Mouse (Mus musculus) urinary bladder, adult 2 months (tissue): ENCODE data around the gene Col18a1. TPM values are rescaled to one million over a fixed set of nuclear protein-coding genes. Genes with fewer than 3 reads are reported as not detected.

Experiments
- DNase-seq: peaks from one replicate; pipeline ENCODE4 v3.0.0; 2022; ENCODE audit warnings: low spot score
- polyA plus RNA-seq: library from polyadenylated mRNA; depleted of rRNA; stranded (reverse); fragments of >200 nt; gene quantifications from 2 replicates; pipeline ENCODE4 v1.2.3, GENCODE M21; 2012

Gene Col18a1
- polyA plus RNA-seq, 1 experiment: 51.8 TPM

DNA sequence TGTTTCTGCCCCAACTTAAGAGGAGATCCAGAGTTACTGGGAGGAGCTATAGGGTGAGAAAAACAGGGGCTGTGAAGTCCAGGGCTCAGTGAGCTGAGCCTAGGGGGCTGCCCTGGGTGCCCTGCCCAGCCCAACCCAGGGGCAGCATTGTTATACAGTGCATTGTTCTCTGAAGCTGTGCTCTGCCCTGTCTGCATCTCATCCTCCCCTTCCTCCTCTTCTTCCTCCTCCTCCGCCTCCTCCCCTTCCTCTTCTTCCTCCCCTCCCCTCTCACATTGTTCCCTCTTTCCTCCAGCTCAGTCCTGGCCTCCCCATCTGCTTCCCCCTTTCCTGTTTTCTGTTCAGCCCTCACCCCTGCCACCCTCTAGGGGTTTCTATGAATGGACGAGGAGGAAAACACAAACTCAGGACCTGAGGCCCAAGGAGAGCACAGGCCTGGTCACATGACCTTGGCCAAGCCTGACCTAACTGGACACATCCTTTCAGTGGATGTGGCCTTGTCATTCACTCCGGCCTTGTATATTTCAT is 16.5 kb upstream of the Col18a1 start:
- no peak for DNase-seq

DNA sequence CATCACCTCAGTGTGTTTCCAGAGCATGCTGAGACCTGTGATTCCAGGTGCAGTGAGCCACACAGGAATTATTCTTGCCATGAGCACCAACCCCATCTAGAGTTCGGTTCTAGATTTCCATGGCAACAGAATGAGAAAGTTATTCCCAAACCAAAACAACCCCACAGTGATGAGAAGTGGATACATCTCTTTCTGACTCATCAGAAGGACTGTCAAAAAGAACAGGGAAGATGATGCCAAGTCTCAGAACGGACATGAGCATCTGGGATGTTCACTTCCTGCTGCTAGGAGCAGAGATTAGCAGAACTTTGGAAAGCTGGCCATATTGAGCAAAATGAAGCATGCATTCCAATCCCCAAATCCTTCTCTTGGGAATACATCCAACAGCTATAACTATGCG is 13.8 kb upstream of the Col18a1 start:
- DNase-seq: no peak

DNA sequence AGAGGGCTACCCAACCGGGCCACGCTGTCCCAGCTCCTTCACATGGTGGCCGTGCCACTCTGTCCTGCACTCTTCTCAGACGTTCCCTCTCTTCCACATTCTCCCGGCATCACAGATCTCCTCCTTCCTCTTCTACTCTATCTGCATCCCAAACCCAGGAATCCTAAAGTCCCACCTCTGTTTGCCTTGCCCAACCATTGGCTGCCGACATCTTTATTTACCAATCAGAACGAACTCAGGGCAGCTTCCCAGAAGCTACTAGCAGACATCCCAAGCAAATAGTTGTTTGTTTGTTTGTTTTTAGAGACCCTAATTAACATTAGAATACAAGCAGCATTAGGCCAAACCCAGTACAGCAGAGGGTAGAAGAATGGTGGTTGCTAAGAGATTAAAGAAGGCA is 12.3 kb upstream of the Col18a1 start:
- no peak for DNase-seq

DNA sequence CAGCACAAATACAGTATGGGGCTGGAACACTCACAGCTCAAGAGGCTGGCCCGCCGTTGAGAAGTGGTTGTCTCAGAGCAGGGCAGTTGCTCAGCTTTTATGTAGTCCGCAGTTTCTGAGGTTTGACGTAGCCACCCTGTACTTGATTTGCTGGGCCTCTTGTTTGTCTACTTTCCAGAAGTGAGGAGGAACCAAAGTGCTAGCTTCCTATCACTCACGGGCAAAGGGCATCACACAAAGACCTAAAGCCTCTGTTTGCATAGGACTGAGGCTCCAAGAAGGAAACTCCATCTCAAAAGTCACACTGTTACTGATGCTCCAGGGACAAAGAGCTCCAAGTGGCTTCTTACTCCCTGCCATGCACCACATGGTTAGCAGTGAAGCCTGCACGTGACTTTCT is 4.1 kb upstream of the Col18a1 start:
- no peak for DNase-seq

GRCm38 (mm10) chr10:77165318-77165945 is 916 bp downstream of the Col18a1 start:
- DNase-seq: no peak

GRCm38 (mm10) chr10:77164437-77165052 is 1.8 kb downstream of the Col18a1 start:
- no peak for DNase-seq

DNA sequence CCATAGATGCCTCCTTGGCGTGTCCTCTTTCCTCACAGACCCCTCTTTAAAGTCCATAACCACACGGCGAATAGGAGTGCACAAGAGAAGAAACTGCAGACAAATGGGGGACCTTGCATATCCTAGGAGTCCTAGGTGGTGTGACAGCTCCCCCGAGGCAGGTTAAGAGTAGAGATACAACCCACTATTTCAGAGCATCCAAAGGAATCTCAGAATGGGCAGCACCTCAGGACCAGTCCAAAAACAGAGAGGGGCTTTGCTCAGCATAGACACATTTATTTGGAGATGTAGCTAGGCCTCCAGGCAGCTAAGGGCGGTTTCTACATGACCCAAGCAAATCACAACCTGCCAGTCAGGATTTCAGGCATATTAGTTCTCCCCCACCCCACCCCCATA is 2.3 kb downstream of the Col18a1 start:
- no peak for DNase-seq

GRCm38 (mm10) chr10:77163392-77163977 is 2.9 kb downstream of the Col18a1 start:
- DNase-seq: no peak

GRCm38 (mm10) chr10:77159573-77159972 is 6.8 kb downstream of the Col18a1 start:
- DNase-seq: no peak

- DNase-seq: no peak
Measured at GRCm38 (mm10) chr10:77158948-77159347, 7.4 kb downstream of the Col18a1 start.

DNA sequence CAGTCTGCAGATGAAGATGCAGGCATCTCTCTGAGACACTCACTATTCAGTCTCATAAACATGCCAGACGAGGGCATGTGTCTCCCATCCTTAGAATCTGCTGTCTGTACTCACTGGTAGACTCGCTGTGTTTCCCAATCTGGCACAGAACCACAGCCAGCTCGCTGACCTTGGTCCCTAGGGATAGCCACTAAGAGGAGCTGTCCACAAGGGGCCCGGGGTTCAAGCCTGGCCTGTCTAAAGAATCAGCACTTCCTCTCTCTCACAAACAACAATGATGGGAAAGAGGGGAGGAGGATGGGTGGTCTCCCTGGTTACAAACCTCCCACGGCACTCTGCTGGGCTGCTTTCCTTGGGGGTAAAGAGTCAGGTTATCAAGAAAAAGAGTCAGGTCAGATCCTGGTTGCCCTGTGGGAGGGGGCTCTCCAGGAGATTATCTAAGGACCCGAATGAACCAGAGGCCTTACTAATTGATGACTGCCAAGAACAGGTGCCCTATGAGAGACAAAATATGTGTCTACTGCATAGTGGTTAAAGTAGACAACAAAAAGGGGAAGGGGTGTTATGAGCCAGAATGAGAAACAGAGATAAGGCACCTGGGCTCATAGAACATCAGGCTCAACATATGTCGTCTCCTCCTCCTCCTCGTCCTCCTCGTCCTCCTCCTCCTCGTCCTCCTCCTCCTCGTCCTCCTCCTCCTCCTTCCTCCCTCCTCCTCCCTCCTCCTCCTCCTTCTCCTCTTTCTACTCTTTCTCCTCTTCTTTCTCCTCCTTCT is 8.9 kb downstream of the Col18a1 start:
- no peak for DNase-seq

DNA sequence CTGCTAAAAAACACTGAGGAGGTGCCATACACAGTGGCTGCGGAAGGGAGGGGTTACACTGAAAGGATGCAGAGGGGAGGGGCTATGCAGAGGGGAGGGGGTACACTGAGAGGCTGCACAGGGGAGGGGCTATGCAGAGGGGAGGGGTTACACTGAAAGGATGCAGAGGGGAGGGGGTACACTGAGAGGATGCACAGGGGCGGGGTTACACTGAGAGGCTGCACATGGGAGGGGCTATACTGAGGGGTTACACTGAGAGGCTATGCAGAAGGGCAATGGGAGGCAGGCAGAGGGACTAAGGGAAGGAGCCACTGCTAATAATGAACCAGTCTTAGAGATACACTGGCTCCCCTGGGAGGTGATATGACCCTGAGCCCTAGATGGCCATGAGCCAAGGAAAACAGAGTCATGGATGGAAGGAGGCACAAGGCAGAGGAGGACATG is 14.1 kb downstream of the Col18a1 start:
- no peak for DNase-seq

DNA sequence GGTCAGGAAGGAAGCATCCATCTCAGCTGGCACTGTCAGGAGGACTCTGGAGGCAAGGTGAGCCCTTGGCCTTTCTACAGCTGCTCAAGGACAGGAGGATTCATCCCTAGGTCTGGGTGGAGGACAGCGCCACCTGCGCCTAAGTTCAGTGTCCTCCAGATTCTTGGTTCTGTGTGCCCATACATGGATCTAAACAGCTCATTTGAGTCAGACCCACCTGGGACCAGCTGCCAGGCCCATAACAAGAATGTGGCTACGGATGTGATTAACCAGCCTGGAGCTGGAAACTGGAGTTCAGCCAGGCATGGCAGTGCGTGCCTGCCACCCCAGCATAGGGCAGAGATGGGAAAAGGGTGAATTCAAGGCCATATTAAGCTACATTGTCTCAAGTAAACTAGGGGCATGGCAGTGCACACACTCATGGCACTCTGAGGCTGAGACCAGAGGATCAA is 14.8 kb downstream of the Col18a1 start:
- DNase-seq: no peak

- no peak for DNase-seq
Measured at GRCm38 (mm10) chr10:77150947-77151521, 15.3 kb downstream of the Col18a1 start.

DNA sequence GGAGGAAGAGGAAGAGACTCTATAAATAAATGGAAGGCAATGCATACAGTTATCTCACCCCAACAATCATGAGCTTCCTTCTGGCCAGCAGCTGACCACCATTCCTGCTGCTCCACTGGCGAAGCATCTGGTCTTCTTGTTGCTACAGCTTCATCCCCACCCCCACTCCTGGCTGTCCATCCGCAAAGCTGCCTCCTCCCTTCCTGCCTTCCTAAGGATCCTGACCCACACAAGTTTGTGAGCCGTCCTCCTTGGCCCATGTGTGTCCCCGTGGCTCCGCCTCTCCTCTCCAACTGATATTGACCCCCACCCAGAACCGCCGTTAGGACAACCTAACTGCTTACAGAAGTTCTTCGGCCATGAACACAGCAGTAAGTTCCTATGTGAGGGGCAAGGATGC is 16.3 kb downstream of the Col18a1 start:
- no peak for DNase-seq

GRCm38 (mm10) chr10:77147545-77147944 is 18.8 kb downstream of the Col18a1 start:
- DNase-seq: no peak

DNA sequence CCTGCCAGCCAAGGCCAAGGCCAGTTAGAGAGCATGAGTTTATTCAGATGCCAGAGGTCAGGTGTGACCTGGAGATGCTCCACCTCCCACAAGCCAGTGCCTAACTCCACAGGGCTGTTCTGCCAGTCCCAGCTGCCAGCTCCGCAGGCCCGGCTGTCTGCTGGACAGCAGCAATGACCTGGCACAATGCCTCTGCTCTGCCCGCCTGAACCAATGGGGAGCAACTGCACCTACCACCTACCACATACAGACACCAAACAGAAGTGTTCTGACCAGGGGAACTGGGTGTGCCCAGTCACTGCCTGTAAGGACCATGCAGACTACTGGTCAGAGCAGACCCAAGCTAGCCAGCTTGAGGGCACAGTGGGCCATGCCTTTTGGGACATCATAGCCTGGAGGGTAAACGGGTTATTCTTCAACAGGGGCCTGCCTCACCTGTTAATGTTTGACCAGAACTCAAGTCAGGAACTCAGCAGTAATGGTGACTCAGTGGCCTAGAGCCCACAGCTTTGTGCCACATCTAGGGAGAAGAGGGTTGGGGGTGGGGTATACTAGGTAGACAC is 19.4 kb downstream of the Col18a1 start:
- DNase-seq: no peak

- no peak for DNase-seq
Measured at GRCm38 (mm10) chr10:77145946-77146345, 20.4 kb downstream of the Col18a1 start.

GRCm38 (mm10) chr10:77144372-77144771 is 22.0 kb downstream of the Col18a1 start:
- no peak for DNase-seq

DNA sequence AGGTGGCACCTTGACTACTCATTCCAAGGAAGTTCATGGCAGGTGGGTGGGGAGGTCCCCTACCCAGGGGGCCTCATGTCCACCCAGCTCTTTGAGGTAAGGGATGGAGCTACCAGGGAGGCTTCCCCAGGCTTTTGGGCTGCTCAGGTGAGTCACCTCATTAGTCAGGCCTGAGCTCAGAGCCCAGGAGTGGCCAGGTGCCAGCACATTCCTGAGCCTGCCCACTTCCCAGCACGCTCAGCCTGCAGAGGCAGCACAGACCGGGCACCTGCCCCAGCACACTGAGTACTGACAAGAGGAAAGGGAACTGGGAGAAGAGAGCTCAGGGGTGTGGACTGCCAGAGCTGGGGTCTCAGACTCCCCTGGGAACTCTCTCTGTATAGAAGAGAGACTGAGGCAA is 24.0 kb downstream of the Col18a1 start:
- peak; percentile 41 for DNase-seq

DNA sequence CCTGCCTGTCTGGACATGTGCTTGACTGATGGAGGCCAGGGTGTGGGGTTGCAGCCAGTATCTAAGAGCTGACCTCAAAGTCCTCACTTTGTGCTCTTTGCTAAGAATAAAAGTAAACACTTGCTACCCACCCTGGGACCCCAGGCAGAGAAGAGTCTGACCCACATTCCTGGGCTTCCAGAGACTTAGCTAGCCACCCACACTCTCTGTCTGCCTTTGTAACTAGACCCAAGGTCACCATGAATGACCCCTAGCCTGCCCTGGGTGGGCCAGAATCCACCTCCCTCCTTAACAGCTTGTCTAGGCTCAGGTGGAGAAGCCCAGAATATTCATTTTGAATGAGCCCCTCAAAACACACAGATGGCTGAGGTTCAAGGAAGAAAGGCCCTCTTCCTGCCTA is 28.0 kb downstream of the Col18a1 start:
- no peak for DNase-seq

DNA sequence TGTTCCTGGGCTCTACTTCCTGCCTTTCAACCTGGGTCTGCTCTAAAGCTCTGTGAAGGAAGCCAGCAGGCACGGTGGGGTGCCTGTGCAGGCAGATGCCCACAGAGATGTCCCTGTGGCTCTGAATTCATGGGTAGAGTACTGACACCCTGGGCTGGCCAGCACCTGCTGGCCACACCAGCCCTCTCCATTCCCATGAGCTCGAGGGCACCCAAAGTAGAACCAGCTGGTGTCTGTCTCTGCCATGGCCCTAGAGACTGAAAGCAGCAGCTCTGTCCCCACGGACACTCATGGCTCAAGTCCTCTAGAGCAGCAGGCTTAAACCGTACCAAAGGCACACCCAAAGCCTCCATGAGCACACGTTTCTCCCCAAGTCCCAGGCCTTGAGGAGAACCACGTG is 30.1 kb downstream of the Col18a1 start:
- no peak for DNase-seq
